Mouse (Mus musculus) urinary bladder, postnatal 14 days (tissue): Measurements from ENCODE around the gene Ccn5.

Experiments
- DNase-seq: peaks from one replicate; pipeline ENCODE4 v3.0.0; 2021; ENCODE audit warnings: low spot score

The Ccn5 gene

DNA sequence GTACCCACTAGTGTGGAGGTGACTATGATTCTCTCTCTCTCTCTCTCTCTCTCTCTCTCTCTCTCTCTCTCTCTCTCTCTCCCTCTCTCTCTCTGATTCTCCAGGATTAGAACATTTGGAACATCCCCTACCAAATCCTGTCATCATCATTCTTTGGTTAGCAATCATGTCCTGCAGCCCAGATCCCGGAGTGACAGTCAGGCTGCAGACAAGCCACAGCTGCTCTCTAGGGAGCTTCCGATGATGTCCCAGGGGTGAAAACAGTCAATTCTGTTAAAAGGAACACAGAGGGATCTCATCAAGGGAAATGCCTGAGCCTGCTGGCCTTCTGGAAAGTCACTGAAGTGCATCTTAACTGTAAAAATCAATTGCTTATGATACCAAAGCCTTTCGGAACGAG lies 21.4 kb downstream of the Ccn5 start:
- no peak for DNase-seq

DNA sequence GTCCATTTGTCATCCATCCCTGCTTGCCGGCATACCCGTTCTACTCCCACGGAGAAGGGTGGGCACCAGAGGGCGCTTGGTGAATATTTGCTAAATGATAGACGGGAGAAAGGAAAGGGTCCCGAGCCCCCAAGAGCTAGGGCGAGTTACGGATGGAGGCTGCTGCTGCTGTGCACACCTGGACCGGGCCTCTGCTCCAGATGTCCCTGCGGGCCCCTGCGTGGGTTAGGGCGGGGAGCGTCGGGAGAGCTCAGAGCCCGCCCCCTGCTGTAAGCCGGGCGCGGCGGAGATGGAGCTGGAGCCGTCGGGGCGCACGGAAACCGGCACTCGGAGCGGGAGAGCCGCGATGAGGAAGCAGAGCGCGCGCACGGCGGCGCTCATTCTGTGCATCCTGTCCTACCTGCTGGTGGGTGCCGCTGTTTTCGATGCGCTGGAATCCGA lies 32.8 kb downstream of the Ccn5 start, which contains the start of gene Kcnk15:
Gene Kcnk15 (plus strand): TSS at position 191 of the 441 bp plus-strand sequence.
- no peak for DNase-seq

DNA sequence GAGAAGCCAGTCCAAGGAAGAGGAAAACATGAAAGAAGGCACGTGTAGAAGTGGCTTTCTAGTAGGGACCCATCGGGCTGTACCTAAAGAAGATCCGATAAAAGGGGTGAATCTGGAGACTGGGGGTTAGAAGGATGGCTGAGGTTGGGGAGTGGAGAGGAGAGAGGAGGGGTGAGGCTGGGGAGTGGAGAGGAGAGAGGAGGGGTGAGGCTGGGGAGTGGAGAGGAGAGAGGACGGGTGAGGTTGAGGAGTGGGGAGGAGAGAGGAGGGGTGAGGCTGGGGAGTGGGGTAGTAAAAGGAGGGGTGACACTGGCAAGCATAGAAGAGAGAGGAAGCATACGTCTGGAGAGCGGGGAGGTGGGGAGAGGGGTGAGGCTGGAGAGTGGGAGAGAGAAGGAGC lies 36.6 kb downstream of the Ccn5 start:
- DNase-seq: no peak

GRCm38 (mm10) chr2:163858254-163858947 lies 37.7 kb downstream of the Ccn5 start:
- no peak for DNase-seq

DNA sequence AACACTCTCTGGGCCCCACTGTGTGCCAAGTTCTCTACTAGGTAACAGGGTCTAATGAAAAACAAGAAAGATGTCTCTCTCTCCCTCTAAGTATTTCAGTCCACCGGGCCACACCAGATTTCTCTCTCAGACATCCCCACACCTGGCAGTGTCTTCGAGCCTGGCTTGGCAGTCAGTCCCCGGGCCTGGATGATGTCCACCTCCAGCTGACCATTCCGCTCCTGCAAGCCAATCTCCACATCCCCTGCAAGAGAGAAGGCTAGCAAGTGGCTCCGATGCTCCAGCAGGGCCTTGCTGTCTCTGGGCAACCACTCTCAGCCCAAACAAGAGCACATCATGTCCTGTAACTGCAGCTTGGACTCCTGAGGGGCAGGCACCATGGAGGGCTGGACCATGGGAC lies 44.6 kb downstream of the Ccn5 start:
- DNase-seq: no peak

- DNase-seq: no peak
Measured at GRCm38 (mm10) chr2:163866061-163866460, 45.4 kb downstream of the Ccn5 start.

GRCm38 (mm10) chr2:163869783-163870182 lies 49.1 kb downstream of the Ccn5 start:
- no peak for DNase-seq

DNA sequence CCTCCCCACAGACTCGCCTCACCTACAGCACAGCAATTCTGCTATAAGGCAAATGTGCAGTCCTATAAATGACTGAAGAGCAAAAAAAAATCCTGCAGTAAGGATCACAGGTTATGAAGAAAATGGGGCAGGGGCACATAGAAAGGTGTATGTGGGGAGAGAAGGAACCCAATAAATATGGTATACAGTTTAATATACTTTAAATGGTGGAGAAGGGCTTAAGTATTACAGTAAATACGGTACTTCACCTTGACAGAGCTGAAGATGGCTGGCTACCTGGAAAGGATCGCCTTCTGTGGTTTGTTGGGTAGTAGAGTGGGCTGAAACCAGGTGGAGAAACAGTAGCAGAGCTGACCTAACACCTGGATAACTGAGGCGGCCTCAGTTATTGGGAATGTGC lies 50.6 kb downstream of the Ccn5 start:
- no peak for DNase-seq

- DNase-seq: no peak
Measured at GRCm38 (mm10) chr2:163871906-163872305, 51.2 kb downstream of the Ccn5 start.

GRCm38 (mm10) chr2:163874877-163875276 lies 54.2 kb downstream of the Ccn5 start:
- no peak for DNase-seq

DNA sequence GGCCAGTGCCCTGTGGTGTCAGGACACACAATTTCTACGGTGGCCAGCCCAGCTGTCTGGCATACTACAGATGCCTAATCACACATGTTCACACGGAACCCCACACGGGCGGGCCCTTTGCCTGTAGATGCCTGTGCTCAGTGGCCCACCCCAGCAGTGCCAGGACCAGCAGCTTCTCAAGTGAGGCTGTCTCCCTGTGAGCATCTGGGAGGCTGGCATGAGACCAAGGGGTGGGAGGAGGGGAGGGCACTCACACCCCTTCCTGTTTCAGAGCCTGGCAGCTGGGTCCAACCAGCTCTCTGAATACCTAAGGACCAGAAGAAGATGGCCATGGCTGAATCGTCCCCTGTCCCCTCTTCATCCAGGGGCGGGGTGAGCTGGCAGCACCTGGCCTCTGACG lies 54.8 kb downstream of the Ccn5 start:
- DNase-seq: no peak

GRCm38 (mm10) chr2:163876830-163877498 lies 56.3 kb downstream of the Ccn5 start:
- DNase-seq: no peak

DNA sequence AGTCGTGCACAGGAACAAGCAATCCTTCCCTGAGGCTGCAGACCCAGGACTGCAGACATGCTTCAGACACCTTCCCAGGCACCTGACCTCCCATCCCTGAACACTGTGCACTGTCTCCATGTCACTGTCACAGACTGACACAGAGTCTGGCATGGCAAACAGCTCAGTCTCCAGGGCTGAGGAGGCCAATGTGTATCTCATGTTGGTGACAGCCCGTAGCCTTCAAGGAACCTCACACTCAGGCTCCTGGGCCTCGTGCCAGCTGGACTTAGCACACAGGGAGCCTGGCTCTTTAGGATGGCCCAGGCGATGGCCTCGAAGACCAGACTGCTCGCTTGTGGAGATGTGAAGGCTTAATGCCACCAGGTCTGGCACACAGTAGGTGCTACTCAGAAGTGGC lies 60.2 kb downstream of the Ccn5 start:
- DNase-seq: peak; percentile 17
